Mouse (Mus musculus) cortical plate, adult 2 months (tissue): ENCODE measurements around the gene B9d2.

Experiments used
- CTCF ChIP-seq: fragments of 200-500 bp; IDR thresholded peaks from 2 replicates; pipeline ENCODE4 v1.5.1; 2011; ENCODE audit warnings: mild to moderate bottlenecking, control low read depth, low read length; ENCODE audit not compliant: insufficient read depth; ENCODE audit errors: extremely low read depth
- POLR2A ChIP-seq: fragments of 200-500 bp; IDR thresholded peaks from 2 replicates; pipeline ENCODE4 v1.6.1; 2011; ENCODE audit warnings: mild to moderate bottlenecking, low read length, control low read depth; ENCODE audit not compliant: insufficient read depth; ENCODE audit errors: extremely low read depth

DNA sequence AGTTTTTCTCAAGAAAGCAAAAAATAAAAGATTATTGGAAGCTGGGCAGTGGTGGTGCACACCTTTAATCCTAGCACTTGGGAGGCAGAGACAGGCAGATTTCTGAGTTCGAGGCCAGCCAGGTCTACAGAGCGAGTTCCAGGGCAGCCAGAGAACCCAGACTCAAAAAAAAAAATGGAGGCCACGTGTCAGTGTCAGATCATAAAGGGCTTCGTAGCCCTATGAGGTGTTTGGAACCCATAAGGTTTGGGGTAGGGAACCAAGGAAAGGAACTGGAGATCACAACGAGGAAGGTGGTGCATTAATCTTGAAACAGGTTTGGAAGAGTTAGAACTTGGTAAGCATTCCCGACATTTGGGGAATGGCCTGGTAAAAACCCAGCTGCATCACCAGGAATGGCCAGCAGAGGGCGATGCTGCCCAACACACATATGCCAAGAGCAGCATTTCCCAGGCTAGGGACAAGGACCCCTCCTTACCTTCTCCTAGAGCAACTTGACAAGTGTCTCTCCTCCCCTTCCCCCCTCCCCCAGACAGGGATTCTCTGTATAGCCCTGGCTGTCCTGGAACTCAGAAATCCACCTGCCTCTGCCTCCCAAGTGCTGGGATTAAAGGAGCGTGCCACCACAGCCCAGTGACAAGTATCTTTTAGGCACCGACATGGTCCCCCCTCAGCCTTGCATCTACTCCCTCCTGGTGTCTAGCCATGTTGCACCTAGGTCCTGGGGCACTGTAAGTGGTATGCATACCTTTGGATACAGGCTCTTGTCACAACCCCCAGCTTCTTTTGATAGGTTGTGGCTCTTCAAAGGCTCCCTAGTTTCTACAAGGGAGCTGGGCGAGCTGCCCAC, 39.4 kb downstream of the B9d2 start:
- TF ChIP-seq CTCF, result peak; percentile 89
- TF ChIP-seq POLR2A, result no peak
